Mouse (Mus musculus) spleen, adult 2 months (tissue): ENCODE measurements around the gene Sorbs1.

Experiments used
- CTCF ChIP-seq: fragments of 200-500 bp; IDR thresholded peaks from 2 replicates; pipeline ENCODE4 v1.5.1; 2011; ENCODE audit warnings: mild to moderate bottlenecking, inconsistent platforms; ENCODE audit not compliant: insufficient read depth, insufficient read length, insufficient replicate concordance; ENCODE audit errors: extremely low read depth
- POLR2A ChIP-seq: fragments of 200-500 bp; IDR thresholded peaks from 2 replicates; pipeline ENCODE4 v1.6.1; 2011; ENCODE audit warnings: low read depth, low read length, inconsistent platforms

DNA sequence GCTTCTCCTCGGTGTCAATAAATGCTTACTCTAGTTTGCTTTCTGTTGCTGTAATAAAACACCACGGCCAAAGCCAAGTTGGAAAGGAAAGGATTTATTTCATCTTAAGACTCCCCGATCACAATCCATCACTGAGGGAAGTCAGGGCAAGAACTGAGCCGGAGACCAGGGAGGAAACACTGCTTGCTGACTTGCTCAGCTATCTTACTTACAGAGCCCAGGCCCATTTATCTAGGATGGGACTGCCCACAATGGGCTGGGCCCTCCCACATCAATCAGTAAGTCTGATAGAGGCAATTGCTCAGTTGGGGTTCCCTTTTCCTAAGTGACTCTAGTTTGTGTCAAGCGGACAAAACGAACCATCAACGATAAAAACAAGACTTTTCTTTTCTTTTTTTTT, 29.2 kb upstream of the Sorbs1 start:
- TF ChIP-seq CTCF (no peak), POLR2A (no peak)
